Mouse (Mus musculus) forebrain, postnatal 0 days (tissue): ENCODE measurements around the gene Zp3. TPM values are rescaled to one million over a fixed set of nuclear protein-coding genes. Genes with fewer than 3 reads are reported as not detected.

ENCODE experiments used
- ATAC-seq: fragments of 200-750 bp; cut with Nextera tagmentation; 2 replicates; pipeline ENCODE4 v1.8.0; 2017; ENCODE audit warnings: mild to moderate bottlenecking, moderate library complexity
- DNase-seq: peaks from one replicate; pipeline ENCODE4 v3.0.0-alpha.2; 2015
- H3K27ac ChIP-seq: fragments of 300-500 bp; sonication (generic); 2 replicates; pipeline ENCODE4 v1.5.1; 2014; ENCODE audit warnings: low read depth, mild to moderate bottlenecking, antibody characterized with exemption, low read length, moderate library complexity, mixed read lengths
- H3K27me3 ChIP-seq: fragments of 300-500 bp; sonication (generic); 2 replicates; pipeline ENCODE4 v1.6.1; 2014; ENCODE audit warnings: mild to moderate bottlenecking, low read length, mixed read lengths; ENCODE audit not compliant: insufficient read depth
- H3K36me3 ChIP-seq: fragments of 300-500 bp; sonication (generic); 2 replicates; pipeline ENCODE4 v1.6.1; 2014; ENCODE audit warnings: mild to moderate bottlenecking, moderate library complexity; ENCODE audit not compliant: insufficient read depth
- H3K4me1 ChIP-seq: fragments of 300-500 bp; sonication (generic); 2 replicates; pipeline ENCODE4 v1.6.1; 2014; ENCODE audit warnings: antibody characterized with exemption; ENCODE audit not compliant: insufficient read depth
- H3K4me2 ChIP-seq: fragments of 300-500 bp; sonication (generic); 2 replicates; pipeline ENCODE4 v1.6.1; 2014; ENCODE audit warnings: low read depth, mild to moderate bottlenecking, moderate library complexity
- H3K4me3 ChIP-seq: fragments of 300-500 bp; sonication (generic); 2 replicates; pipeline ENCODE4 v1.5.1; 2014; ENCODE audit warnings: low read depth, low read length, mixed read lengths
- H3K9ac ChIP-seq: fragments of 300-500 bp; sonication (generic); 2 replicates; pipeline ENCODE4 v1.6.1; 2014; ENCODE audit warnings: mild to moderate bottlenecking
- H3K9me3 ChIP-seq: fragments of 300-500 bp; sonication (generic); 2 replicates; pipeline ENCODE4 v1.6.1; 2016; ENCODE audit warnings: low read length
- CTCF ChIP-seq: sonication (generic); IDR thresholded peaks from 2 replicates; pipeline ENCODE4 v1.5.1; 2016; ENCODE audit warnings: antibody characterized with exemption, control low read depth, low read depth
- WGBS: fragments of 180-500 bp; shearing (Covaris S2); extraction: QIAGEN DNeasy Blood & Tissue Kit; methylation state at CpG from one replicate; pipeline ENCODE4 v1.1.7; 2014; 5-methylcytosine and 5-hydroxymethylcytosine counted together
- polyA plus RNA-seq: library from polyadenylated mRNA; unstranded; fragments of >200 nt; fragmentation: Nextera tagmentation; extraction: Ambion mirVana; gene quantifications from 2 replicates; pipeline ENCODE4 v1.2.1, GENCODE M21; 2015
- total RNA-seq: library from RNA; depleted of rRNA; stranded (reverse); fragments of >200 nt; gene quantifications from 2 replicates; pipeline ENCODE4 v1.2.3, GENCODE M21; 2014; rRNA removed

Gene Zp3
- total and polyA plus RNA-seq, 2 experiments from 2014 or later, result 0.14 to 0.23 TPM

DNA sequence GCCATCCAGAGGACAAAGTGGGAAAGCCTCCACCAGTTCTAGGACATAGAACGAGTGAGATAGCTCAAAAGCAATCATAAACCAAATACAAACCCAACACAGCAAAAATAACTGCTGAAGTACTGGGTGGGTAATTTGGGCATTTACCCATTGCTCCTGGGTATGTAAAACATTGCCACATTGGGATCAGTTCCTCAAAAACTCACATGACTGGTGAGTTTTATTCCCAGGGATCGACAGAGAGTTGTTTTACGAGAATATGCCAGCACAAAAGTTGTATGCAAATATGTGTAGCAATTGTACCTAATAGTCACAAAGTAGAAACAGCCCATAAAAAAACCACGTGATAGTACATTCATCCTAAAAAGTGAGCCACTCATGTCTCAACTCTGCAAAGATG lies 55.0 kb downstream of the Zp3 start:
- no peaks in the 10 kb centered on the region for H3K9me3 ChIP-seq
- no peak overlapping the region for H3K27ac ChIP-seq
- H3K4me1 ChIP-seq, result no peaks in the 10 kb centered on the region
- H3K9ac ChIP-seq, result no peak overlapping the region
- no peak overlapping the region for H3K4me3 ChIP-seq
- no peak for DNase-seq
- no peak for ATAC-seq
- no peaks in the 10 kb centered on the region for H3K27me3 ChIP-seq
- H3K4me2 ChIP-seq, result no peak overlapping the region
- H3K36me3 ChIP-seq, result peaks cover 34% of the 10 kb centered on the region
- 77% methylated on average over 4 of the region's 4 CpGs for WGBS
- TF ChIP-seq CTCF, result no peak

DNA sequence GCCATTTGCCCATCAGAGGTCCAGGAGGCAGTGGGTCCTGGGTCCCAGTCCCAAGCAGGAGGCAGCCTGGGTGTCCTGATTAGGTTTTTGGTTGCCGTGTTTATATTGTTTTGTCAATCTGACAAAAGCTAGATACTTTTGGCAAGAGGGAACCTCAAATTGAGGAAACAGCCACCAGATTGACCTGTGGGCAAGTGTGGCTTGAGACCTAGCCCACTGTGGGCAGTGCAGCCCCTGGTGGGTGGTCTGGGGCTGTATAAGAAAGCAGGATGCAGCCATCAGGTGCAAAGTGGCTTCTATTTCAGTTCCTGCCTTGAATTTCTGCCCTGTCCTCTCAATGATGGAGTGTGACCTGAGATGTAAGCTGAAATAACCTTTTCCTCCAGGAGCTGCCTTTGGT lies 55.4 kb downstream of the Zp3 start:
- 90% methylated on average over 1 of the region's 1 CpGs for WGBS
- Histone ChIP-seq H3K9me3 (no peaks in the 10 kb centered on the region), H3K4me2 (no peak overlapping the region), H3K9ac (no peak overlapping the region), H3K4me1 (no peaks in the 10 kb centered on the region), H3K36me3 (peaks cover 30% of the 10 kb centered on the region), H3K4me3 (no peak overlapping the region), H3K27me3 (no peaks in the 10 kb centered on the region), H3K27ac (no peak overlapping the region)
- DNase-seq (no peak), ATAC-seq (no peak)
- TF ChIP-seq CTCF, result no peak

- Histone ChIP-seq H3K4me3 (no peak overlapping the region), H3K27me3 (no peaks in the 10 kb centered on the region), H3K9me3 (no peaks in the 10 kb centered on the region), H3K4me2 (no peak overlapping the region), H3K36me3 (0 out of 2 replicates have a peak, but pooled peaks cover 16% of the 10 kb centered on the region), H3K9ac (no peak overlapping the region), H3K27ac (no peak overlapping the region), H3K4me1 (no peaks in the 10 kb centered on the region)
- DNase-seq, result no peak
- WGBS, result 100% methylated on average over 1 of the region's 1 CpGs
- no peak for TF ChIP-seq CTCF
- no peak for ATAC-seq
These were observed 56.8 kb downstream of the Zp3 start for GRCm38 (mm10) chr5:136036667-136037066.

Other genes starting within 250 kb of the Zp3 start
- gene Tmem120a, start 235.7 kb upstream of the Zp3 start, total RNA-seq, result 42.7 and 49.1 TPM in 2 replicates
- 111 and 126 TPM in 2 replicates for gene Tmem120a, start 235.7 kb upstream of the Zp3 start, polyA plus RNA-seq
- 0.29 and 0.54 TPM in 2 replicates for gene Styxl1, start 201.7 kb upstream of the Zp3 start, total RNA-seq
- gene Styxl1, start 201.7 kb upstream of the Zp3 start, polyA plus RNA-seq, result 0.25 and 1.0 TPM in 2 replicates
- gene Mdh2, start 201.6 kb upstream of the Zp3 start, total RNA-seq, result 115 and 132 TPM in 2 replicates
- gene Mdh2, start 201.6 kb upstream of the Zp3 start, polyA plus RNA-seq, result 663 and 665 TPM in 2 replicates
- gene Srrm3, start 173.2 kb upstream of the Zp3 start, total RNA-seq, result 60.2 and 70.5 TPM in 2 replicates
- 39.4 and 44.6 TPM in 2 replicates for gene Srrm3, start 173.2 kb upstream of the Zp3 start, polyA plus RNA-seq
- 9.8 and 11.5 TPM in 2 replicates for gene Hspb1, start 92.2 kb upstream of the Zp3 start, total RNA-seq
- 9.2 and 11.2 TPM in 2 replicates for gene Hspb1, start 92.2 kb upstream of the Zp3 start, polyA plus RNA-seq
- 220 and 286 TPM in 2 replicates for gene Ywhag, start 45.5 kb upstream of the Zp3 start, total RNA-seq
- gene Ywhag, start 45.5 kb upstream of the Zp3 start, polyA plus RNA-seq, result 603 and 867 TPM in 2 replicates
- gene Ssc4d, start 5.6 kb upstream of the Zp3 start, total RNA-seq, result 6.5 and 7.0 TPM in 2 replicates
- 2.5 and 4.0 TPM in 2 replicates for gene Ssc4d, start 5.6 kb upstream of the Zp3 start, polyA plus RNA-seq
- 19.5 and 25.3 TPM in 2 replicates for gene Dtx2, start 14.7 kb downstream of the Zp3 start, total RNA-seq
- gene Dtx2, start 14.7 kb downstream of the Zp3 start, polyA plus RNA-seq, result 17.6 and 20.0 TPM in 2 replicates
- gene Upk3b, start 58.4 kb downstream of the Zp3 start, total RNA-seq, result 0.19 TPM in 1 of 2 replicates, not detected in the other
- not detected in 2 replicates for gene Upk3b, start 58.4 kb downstream of the Zp3 start, polyA plus RNA-seq
- not detected in 2 replicates for gene Upk3bl, start 74.4 kb downstream of the Zp3 start, total RNA-seq
- not detected in 2 replicates for gene Upk3bl, start 74.4 kb downstream of the Zp3 start, polyA plus RNA-seq
- 8.5 and 11.5 TPM in 2 replicates for gene Rasa4, start 103.8 kb downstream of the Zp3 start, total RNA-seq
- gene Rasa4, start 103.8 kb downstream of the Zp3 start, polyA plus RNA-seq, result 5.8 and 9.0 TPM in 2 replicates
- gene Polr2j, start 136.5 kb downstream of the Zp3 start, total RNA-seq, result 85.0 and 123 TPM in 2 replicates
- gene Polr2j, start 136.5 kb downstream of the Zp3 start, polyA plus RNA-seq, result 237 and 318 TPM in 2 replicates
- 30.0 and 33.3 TPM in 2 replicates for gene Lrwd1, start 156.0 kb downstream of the Zp3 start, total RNA-seq
- gene Lrwd1, start 156.0 kb downstream of the Zp3 start, polyA plus RNA-seq, result 18.9 and 19.7 TPM in 2 replicates
- gene Alkbh4, start 156.0 kb downstream of the Zp3 start, total RNA-seq, result 12.7 and 16.1 TPM in 2 replicates
- gene Alkbh4, start 156.0 kb downstream of the Zp3 start, polyA plus RNA-seq, result 16.0 and 16.4 TPM in 2 replicates
- gene Orai2, start 190.6 kb downstream of the Zp3 start, total RNA-seq, result 76.9 and 105 TPM in 2 replicates
- 52.1 and 64.0 TPM in 2 replicates for gene Orai2, start 190.6 kb downstream of the Zp3 start, polyA plus RNA-seq
- gene Prkrip1, start 218.9 kb downstream of the Zp3 start, total RNA-seq, result 16.1 and 19.8 TPM in 2 replicates
- gene Prkrip1, start 218.9 kb downstream of the Zp3 start, polyA plus RNA-seq, result 61.3 and 71.3 TPM in 2 replicates